Mouse (Mus musculus) forebrain, embryonic 13.5 days (tissue): ENCODE measurements at regions not wholly inside any gene's neighbourhood (a gene's known extent, or its start where the extent isn't known, plus 50 kb on each side); places are given as distances from the start of the nearest gene placed in this dataset.

ENCODE experiments used
- ATAC-seq: fragments of 200-750 bp; cut with Nextera tagmentation; 2 replicates; pipeline ENCODE4 v1.8.0; 2017
- H3K27ac ChIP-seq: fragments of 300-500 bp; sonication (generic); 2 replicates; pipeline ENCODE4 v1.5.1; 2015; ENCODE audit warnings: inconsistent platforms, mild to moderate bottlenecking, moderate library complexity
- H3K27me3 ChIP-seq: fragments of 300-500 bp; sonication (generic); 2 replicates; pipeline ENCODE4 v1.6.1; 2015; ENCODE audit warnings: mild to moderate bottlenecking, inconsistent platforms
- H3K36me3 ChIP-seq: fragments of 300-500 bp; sonication (generic); 2 replicates; pipeline ENCODE4 v1.6.1; 2015; ENCODE audit warnings: mild to moderate bottlenecking, inconsistent platforms; ENCODE audit not compliant: poor library complexity, severe bottlenecking
- H3K4me1 ChIP-seq: fragments of 300-500 bp; sonication (generic); 2 replicates; pipeline ENCODE4 v1.6.1; 2015; ENCODE audit warnings: inconsistent platforms
- H3K4me2 ChIP-seq: fragments of 300-500 bp; sonication (generic); 2 replicates; pipeline ENCODE4 v1.6.1; 2015; ENCODE audit warnings: inconsistent platforms, mild to moderate bottlenecking, moderate library complexity
- H3K4me3 ChIP-seq: fragments of 300-500 bp; sonication (generic); 2 replicates; pipeline ENCODE4 v1.5.1; 2015; ENCODE audit warnings: mild to moderate bottlenecking, inconsistent platforms
- H3K9ac ChIP-seq: fragments of 300-500 bp; sonication (generic); 2 replicates; pipeline ENCODE4 v1.6.1; 2015; ENCODE audit warnings: mild to moderate bottlenecking, inconsistent platforms
- H3K9me3 ChIP-seq: fragments of 300-500 bp; sonication (generic); replicated peaks from 2 replicates; pipeline ENCODE4 v1.6.1; 2016; ENCODE audit warnings: inconsistent platforms
- WGBS: fragments of 180-500 bp; shearing (Covaris S2); methylation state at CpG from one replicate; pipeline ENCODE4 v1.1.7; 2015; 5-methylcytosine and 5-hydroxymethylcytosine counted together

DNA sequence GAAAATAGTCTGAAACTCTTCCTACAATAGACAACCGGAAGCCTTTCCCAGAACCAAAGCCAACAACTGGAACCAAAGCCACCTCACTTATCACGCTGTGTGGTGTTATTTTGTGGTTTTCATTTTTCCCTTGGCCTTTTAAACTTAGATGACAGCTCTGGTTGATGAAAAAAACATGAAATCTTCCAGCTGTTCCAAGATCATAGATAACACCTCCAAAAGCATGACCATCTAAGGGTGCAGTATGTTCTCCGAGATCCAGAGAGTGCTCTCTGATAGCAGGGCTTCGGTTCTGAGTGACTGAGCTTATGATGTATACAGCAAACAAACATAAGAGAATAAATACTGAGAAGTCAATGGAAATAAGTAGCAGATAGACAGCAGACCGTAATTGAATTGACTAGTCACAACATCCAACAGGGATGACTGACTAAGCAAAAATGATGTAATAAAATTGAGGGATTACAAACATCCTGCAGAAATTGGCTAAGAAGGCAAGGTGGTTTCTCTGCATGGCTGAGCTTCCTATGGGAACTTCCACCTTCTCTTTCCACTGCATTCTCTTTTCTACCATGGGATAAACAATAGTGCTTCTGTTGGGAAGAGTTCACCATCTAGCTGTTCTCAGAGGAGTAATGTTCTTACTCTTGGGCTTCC lies 74.8 kb upstream of the Akirin2 start:
- H3K9ac ChIP-seq: no peak overlapping the region
- WGBS: 90% methylated on average over 5 of the region's 5 CpGs
- H3K27me3 ChIP-seq: no peaks in the 10 kb centered on the region
- no peaks in the 10 kb centered on the region for H3K36me3 ChIP-seq
- H3K9me3 ChIP-seq: no peaks in the 10 kb centered on the region
- no peak overlapping the region for H3K4me2 ChIP-seq
- no peaks in the 10 kb centered on the region for H3K4me1 ChIP-seq
- no peak overlapping the region for H3K4me3 ChIP-seq
- H3K27ac ChIP-seq: no peak overlapping the region
- ATAC-seq: no peak

DNA sequence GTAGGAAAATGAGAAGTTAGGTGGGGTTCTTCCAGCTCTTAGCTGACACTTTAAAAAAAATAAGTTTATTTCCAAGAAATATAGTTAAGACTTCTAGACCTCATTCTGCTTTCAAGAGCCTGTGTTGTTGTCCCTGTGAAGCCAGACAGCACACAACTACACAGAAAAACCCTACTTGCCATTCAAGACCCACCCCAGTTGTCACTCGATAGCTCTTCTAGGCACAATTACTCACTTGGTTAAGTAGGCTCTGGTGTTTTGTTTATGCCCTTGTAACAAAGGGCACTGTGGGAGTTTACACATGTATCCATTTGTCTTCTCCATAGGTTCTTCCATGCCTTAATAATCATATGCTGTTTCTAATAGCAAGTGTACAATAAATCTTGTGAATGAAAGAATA lies 66.5 kb upstream of the Akirin2 start:
- Histone ChIP-seq H3K9me3 (no peaks in the 10 kb centered on the region), H3K27ac (no peak overlapping the region), H3K36me3 (no peaks in the 10 kb centered on the region), H3K27me3 (no peaks in the 10 kb centered on the region), H3K9ac (no peak overlapping the region), H3K4me3 (no peak overlapping the region), H3K4me1 (no peaks in the 10 kb centered on the region), H3K4me2 (no peak overlapping the region)
- ATAC-seq: no peak
- WGBS: 53% methylated on average over 1 of the region's 1 CpGs

DNA sequence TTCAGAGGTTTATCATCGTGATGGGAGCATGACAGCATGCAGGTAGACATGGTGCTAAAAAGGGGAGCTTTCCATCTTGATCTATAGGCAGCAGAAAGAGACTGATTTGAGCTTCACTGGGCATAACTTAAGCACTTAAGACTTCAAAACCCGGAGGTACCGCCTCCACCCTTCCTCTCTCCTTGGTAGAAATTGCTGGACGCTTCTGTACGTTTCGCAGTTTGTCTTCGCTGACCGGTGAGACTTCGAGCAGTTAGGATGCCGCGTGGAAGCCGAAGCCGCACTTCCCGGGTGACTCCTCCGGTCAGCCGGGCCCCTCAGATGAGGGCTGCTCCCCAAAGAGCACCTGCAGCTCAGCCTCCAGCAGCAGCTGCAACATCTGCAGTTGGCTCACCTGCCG lies 65.2 kb upstream of the Akirin2 start:
- Histone ChIP-seq H3K4me3 (no peak overlapping the region), H3K4me1 (no peaks in the 10 kb centered on the region), H3K9ac (no peak overlapping the region), H3K4me2 (no peak overlapping the region), H3K27ac (no peak overlapping the region), H3K9me3 (no peaks in the 10 kb centered on the region), H3K27me3 (no peaks in the 10 kb centered on the region), H3K36me3 (no peaks in the 10 kb centered on the region)
- 79% methylated on average over 17 of the region's 17 CpGs for WGBS
- ATAC-seq: no peak

DNA sequence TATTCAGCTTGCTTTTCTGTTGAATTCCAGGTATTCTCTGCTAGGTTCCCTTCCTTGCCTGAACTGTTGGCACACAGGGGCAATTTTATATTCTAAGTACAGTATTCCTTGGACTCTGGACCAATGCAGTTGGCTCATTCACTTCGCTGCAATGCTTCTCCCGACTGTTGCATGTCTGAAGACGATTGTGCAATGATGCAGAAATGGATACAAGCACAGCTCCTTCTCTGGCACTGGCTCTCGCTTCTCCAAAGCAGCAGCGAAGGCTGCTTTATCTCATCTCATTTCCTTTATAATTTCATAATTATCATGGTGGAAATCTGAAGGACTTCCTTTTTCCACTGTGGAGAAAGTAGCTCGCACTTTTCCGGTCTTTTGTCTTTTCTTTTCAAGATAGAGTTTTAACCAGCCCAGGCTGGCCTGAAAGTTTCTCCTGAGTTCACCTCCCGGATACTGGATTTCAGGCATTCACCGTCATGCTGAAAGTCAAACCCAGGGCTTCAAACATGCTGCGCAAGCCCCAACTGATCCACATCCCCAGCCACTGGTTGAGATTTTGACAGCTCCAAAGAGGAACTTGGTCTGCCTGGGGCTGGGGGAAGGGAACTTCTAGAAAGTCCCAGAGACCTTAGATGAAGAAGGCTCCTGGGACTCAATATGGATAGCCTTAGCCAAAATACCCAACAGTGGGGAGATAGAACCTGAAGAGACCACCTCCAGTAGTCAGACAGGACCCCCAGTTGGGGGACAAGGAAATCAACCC lies 55.6 kb upstream of the Akirin2 start:
- no peak overlapping the region for H3K4me2 ChIP-seq
- H3K4me3 ChIP-seq: no peak overlapping the region
- H3K27ac ChIP-seq: no peak overlapping the region
- ATAC-seq: no peak
- H3K4me1 ChIP-seq: no peaks in the 10 kb centered on the region
- no peak overlapping the region for H3K9ac ChIP-seq
- H3K27me3 ChIP-seq: no peaks in the 10 kb centered on the region
- 88% methylated on average over 10 of the region's 10 CpGs for WGBS
- no peaks in the 10 kb centered on the region for H3K36me3 ChIP-seq
- H3K9me3 ChIP-seq: peaks cover 4% of the 10 kb centered on the region; the same call in 1 of the 2 replicates

DNA sequence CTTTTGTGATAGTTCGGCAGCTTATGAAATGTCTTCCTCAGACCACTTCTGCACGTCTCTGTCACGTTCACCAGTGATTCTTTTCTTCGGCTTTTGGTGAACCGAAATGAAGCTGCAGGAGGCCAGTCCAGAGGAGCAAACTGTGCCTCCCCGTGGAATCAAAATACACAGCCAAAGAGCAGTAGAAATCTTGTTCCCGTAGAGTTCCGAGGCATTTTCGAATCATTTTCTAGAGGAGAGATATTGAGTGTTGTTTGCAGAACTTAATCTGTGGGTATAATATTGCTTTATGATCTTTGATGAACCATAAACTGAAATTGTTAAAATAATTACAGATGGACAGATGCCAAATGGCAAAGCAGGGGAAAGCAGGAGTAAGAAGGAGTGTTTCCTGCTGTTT lies 52.4 kb upstream of the Akirin2 start:
- 94% methylated on average over 9 of the region's 9 CpGs for WGBS
- Histone ChIP-seq H3K27ac (no peak overlapping the region), H3K4me2 (no peak overlapping the region), H3K9ac (no peak overlapping the region), H3K27me3 (no peaks in the 10 kb centered on the region), H3K36me3 (no peaks in the 10 kb centered on the region), H3K4me3 (no peak overlapping the region), H3K9me3 (peaks cover 4% of the 10 kb centered on the region; the same call in 1 of the 2 replicates), H3K4me1 (no peaks in the 10 kb centered on the region)
- ATAC-seq: no peak

DNA sequence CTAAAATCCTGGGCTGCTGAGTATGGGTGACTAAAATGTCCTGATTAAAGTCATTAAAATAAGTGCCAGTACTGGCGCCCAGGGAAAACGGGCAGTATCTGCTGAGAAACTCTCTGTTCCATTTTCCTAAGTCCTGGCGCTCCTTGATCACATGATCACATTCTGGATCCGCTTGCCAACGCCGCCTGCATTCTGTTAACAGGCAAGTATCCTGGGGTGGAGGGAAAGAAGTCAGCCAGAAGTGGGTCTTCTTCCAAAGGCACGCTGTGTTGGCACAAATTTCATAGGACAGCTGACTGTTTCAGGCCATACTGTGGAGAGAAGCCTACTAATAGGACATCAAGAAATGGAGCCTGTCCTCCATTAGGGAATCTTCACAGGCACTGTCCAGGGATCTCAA lies 52.0 kb upstream of the Akirin2 start:
- Histone ChIP-seq H3K27ac (no peak overlapping the region), H3K27me3 (no peaks in the 10 kb centered on the region), H3K4me3 (no peak overlapping the region), H3K4me1 (no peaks in the 10 kb centered on the region), H3K9me3 (peaks cover 4% of the 10 kb centered on the region; the same call in 1 of the 2 replicates), H3K9ac (no peak overlapping the region), H3K4me2 (no peak overlapping the region), H3K36me3 (no peaks in the 10 kb centered on the region)
- no peak for ATAC-seq
- WGBS: 88% methylated on average over 7 of the region's 7 CpGs

DNA sequence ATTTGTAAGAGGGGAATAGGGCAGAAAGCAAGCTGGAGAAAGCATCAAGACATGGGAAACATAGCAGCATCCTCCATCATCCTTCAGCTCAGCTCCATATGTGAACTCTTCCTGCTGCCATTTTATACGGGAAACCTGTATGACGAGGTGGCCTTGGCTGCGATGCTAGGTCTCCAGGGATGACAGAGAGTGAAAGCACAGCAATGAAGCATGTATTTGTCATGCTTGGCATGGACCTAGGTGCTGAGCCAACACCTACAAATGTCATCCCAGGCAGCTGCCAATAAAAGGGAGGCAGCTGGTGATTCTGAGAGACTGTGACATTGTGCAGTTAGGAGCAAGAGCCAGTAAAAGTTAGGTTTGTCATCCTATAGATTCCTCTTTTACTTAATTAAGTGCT lies 51.0 kb upstream of the Akirin2 start:
- no peak overlapping the region for H3K4me3 ChIP-seq
- no peaks in the 10 kb centered on the region for H3K4me1 ChIP-seq
- 98% methylated on average over 3 of the region's 3 CpGs for WGBS
- no peak overlapping the region for H3K4me2 ChIP-seq
- H3K9ac ChIP-seq: no peak overlapping the region
- H3K9me3 ChIP-seq: peaks cover 4% of the 10 kb centered on the region; the same call in 1 of the 2 replicates
- H3K27me3 ChIP-seq: no peaks in the 10 kb centered on the region
- no peak for ATAC-seq
- H3K36me3 ChIP-seq: no peaks in the 10 kb centered on the region
- no peak overlapping the region for H3K27ac ChIP-seq
